Mouse (Mus musculus) thymus, adult 2 months (tissue): Measurements from ENCODE around the gene Eno1.

Experiments used
- CTCF ChIP-seq: fragments of 200-500 bp; IDR thresholded peaks from 2 replicates; pipeline ENCODE4 v1.5.1; 2012; ENCODE audit warnings: mild to moderate bottlenecking, control low read depth, low read length, moderate library complexity, borderline replicate concordance; ENCODE audit not compliant: control insufficient read depth, poor library complexity, insufficient read depth; ENCODE audit errors: extremely low read depth
- POLR2A ChIP-seq: fragments of 200-500 bp; IDR thresholded peaks from 2 replicates; pipeline ENCODE4 v1.6.1; 2012; ENCODE audit warnings: mild to moderate bottlenecking, low read length, control low read depth, moderate library complexity; ENCODE audit not compliant: control insufficient read depth, poor library complexity, insufficient read depth; ENCODE audit errors: extremely low read depth

GRCm38 (mm10) chr4:150234599-150235327 is 1.8 kb upstream of the Eno1 start:
- TF ChIP-seq CTCF: no peak
- no peak for TF ChIP-seq POLR2A
